Mouse (Mus musculus): ENCODE results near the gene Abi2. TPM values are rescaled to one million over a fixed set of nuclear protein-coding genes. Genes with fewer than 3 reads are reported as not detected.

Gene Abi2
- total RNA-seq, 2 experiments from 2014 or later: 1.3 to 3.5 TPM

DNA sequence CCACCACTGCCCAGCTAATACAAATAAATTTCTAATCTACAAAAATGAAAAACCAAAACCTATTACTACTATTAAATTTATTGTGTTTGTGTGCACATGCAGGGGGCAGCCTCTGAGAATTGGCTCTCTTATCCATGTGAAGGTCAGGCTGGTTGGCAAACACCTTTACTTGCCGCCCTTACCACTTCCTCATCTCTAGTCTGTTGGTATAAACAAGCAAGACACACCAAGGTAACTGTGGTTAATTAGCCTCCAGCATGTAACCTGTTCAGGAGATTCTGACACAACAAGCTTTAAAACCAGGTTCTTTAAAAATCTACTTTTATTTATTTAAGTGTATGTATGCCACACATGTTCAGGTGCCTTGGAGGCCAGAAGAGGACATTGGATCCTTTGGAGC is 73.5 kb downstream of the Abi2 start:
- no peak for ATAC-seq (replicated peaks; ENCODE audit: low FRiP score, poor library complexity, severe bottlenecking)

DNA sequence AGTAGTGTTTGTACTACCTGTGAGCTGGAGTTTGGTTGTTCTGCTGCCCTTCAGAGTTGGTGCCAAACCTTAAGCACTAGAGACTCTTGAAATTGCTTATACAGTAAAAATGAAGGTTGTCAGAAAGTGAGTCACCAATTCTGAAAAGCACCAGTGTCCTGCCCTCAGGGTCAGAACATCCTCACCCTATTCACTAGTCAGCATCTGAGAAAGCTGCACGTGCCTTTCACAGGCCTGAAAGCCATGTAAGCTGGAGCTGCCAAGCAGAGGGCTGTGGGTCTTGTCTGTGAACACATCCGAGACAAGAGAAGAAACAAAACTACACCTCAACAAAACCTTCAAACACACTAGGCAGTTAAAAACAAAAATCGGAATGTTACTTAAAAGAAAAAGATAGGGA is 76.2 kb downstream of the Abi2 start:
- ATAC-seq (replicated peaks; ENCODE audit: low FRiP score, poor library complexity, severe bottlenecking): no peak

DNA sequence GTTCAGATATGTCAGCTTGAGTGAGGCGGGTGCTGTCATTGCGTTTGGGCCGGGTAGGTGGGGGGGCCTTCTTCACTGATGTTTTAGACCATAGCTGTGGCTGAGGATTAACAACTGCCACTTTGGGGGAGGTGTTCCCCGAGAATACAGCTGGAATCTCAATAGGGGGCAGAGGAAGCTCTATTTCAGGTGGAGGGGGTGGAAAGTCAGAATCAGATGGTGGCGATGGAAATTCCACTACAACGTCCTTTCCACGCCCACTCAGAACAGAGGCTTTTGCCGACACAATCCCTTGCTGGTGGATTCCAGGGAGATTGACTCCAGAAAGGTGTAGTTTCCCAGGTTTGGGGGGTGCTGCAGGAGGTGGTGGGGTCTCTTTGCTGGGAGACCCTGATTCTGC is 79.2 kb downstream of the Abi2 start:
- no peak for ATAC-seq (replicated peaks; ENCODE audit: low FRiP score, poor library complexity, severe bottlenecking)

DNA sequence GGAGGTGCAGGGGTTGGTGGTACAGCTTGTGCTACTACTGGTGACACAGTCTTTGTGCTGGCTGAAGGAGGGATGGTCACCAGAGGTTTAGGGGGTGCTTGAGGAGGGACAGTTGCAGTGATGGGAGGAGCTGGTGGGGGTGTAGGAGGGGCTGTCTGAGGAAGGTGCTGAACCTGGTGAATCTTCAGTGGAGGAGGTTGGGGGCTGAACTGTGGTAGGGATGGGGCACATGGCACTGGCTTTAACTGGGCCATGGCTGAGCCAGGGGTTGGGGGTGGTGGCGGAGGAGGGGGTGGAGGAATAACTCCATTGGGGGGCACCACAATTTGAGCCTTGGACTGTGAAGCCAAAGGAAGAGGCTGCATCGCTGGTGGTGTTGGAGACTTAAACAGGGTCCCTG is 80.2 kb downstream of the Abi2 start:
- ATAC-seq (replicated peaks; ENCODE audit: low FRiP score, poor library complexity, severe bottlenecking): no peak

DNA sequence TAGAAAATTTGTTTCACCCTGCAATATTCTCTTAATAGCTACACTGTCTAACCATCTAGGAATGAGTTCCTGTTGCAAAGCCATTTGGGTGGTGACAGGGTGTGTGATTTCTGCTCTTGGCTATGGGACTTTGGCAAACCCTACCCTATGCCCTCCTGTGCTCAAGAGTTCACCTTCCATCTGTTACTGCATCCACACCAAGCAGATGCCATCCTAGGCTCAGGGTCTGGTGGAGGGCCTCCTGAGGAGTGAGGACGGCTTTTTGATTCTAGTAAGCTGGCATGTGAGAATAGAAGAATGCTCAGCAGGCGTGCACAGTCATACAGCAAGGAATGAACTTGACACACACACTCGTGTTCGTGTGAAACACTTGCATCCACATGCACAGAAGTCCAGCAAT is 81.1 kb downstream of the Abi2 start:
- no peak for ATAC-seq (replicated peaks; ENCODE audit: low FRiP score, poor library complexity, severe bottlenecking)

DNA sequence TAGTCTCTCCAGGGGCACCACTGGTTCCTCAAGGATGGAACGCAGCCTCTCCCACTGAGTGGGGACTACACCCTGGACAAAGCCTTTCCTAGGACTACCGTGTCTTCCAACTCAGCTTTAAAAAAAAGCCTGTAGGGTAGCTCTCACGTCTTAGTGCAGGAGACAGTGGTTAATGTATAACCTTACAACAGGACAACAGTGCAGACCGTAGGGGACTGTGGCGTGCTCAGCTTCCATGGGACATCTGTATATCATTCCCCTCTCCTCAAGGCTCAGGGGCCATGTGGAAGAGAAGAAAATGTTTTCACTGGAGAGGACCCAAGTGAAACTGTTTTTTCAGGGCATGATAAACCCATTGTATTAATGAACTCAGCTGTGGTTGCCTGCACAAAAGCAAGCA is 83.0 kb downstream of the Abi2 start:
- no peak for ATAC-seq (replicated peaks; ENCODE audit: low FRiP score, poor library complexity, severe bottlenecking)

DNA sequence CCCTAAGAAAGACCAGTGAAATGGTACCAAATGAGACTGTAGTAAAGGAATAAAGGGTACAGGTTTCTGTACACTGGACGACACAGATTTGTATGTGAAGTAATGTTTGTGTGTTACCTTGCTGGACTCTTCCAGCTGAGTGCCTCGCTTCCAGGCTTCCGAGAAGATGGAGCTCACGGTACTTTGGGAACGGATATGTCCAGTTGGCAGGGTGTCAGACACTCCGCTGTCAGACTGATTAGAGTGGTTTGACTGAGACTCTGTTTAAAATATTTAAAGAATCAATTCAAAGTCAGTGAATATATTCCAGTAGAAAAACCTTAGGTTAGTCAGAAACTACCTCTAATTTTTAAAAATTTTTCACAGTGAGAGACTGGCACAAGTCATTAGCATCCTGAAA is 84.0 kb downstream of the Abi2 start:
- ATAC-seq (replicated peaks; ENCODE audit: low FRiP score, poor library complexity, severe bottlenecking): no peak

DNA sequence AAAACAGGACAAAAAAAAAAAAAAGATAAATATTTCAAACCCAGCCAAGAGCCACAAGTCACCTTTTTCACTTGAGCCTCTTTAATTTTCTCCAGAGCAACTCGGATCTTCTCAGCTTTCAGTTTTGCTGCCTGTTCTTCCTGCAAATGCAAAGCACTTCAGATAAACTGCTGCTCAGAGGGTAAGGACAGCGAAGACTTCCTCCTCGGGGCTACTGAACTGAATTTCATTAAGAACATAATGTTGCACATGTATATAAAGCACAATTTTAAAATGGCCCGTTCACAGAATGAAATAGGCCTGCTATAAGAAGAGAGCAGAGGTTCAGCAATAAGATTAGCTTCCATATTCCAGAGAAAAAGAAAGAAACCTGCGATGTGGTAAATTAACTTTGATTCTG is 94.0 kb downstream of the Abi2 start:
- no peak for ATAC-seq (replicated peaks; ENCODE audit: low FRiP score, poor library complexity, severe bottlenecking)

DNA sequence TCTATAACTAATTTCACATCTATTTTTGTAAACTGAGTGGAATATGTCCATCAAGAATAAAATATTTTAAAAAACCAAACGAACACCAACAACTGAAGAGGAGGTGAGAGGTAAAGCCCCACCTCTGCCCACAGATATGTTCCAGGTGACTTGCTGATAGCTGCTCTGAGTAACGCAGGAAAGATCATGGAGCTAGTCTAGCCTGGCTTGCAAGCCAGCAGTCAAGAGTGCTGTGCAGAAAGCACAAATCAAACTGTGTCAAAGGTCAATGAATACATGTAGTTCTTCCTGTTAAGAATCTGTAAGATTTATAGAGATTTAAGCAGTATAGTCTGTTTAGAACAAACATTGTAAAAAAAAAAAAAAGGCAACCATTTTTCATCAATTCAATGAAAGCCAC is 101.2 kb downstream of the Abi2 start:
- no peak for ATAC-seq (replicated peaks; ENCODE audit: low FRiP score, poor library complexity, severe bottlenecking)

DNA sequence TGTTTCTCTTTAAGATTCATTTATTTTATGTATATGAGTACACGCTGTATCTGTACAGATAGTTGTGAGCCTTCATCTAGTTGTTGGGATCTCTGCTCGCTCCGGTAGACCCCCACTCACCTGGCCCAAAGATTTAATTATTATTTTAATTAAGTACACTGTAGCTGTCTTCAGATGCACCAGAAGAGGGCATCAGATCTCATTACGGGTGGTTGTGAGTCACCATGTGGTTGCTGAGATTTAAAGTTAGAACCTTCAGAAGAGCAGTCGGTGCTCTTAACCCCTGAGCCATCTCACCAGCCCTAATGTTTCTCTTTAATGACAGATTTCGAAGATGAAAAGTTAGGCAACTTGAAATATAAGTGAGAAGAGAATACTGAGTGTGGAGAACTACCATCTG is 120.7 kb downstream of the Abi2 start:
- no peak for ATAC-seq (replicated peaks; ENCODE audit: low FRiP score, poor library complexity, severe bottlenecking)

DNA sequence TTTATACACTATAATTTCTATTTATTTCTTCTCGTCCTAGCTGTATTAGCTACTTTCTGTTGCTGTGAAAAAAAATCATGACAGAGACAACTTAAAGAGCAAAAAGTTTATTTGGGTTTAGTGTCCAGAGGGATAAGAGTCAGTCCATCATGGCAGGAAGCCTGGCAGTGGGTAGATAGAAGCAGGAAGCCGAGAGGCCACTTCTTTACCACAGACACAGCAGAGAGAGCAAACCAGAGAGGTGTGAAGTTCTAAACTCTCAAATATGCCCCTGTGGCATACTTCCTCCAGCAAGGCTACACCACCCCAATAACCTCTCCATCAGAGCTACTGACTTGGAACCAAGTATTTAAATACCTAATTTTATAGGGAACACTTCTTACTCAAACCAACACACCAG is 121.2 kb downstream of the Abi2 start:
- ATAC-seq (replicated peaks; ENCODE audit: low FRiP score, poor library complexity, severe bottlenecking): no peak

Other genes starting within 250 kb of the Abi2 start
- gene Nbeal1, start 229.0 kb upstream of the Abi2 start, total RNA-seq (2015; ENCODE audit: low replicate concordance): 1.9 and 2.9 TPM in 2 replicates
- gene Nbeal1, start 229.0 kb upstream of the Abi2 start, total RNA-seq (2017; ENCODE audit: low replicate concordance): 2.8 and 4.3 TPM in 2 replicates
- gene Cyp20a1, start 66.3 kb upstream of the Abi2 start, total RNA-seq (2015; ENCODE audit: low replicate concordance): 1.5 and 6.1 TPM in 2 replicates
- gene Cyp20a1, start 66.3 kb upstream of the Abi2 start, total RNA-seq (2017; ENCODE audit: low replicate concordance): 5.4 and 5.5 TPM in 2 replicates
- gene Raph1, start 157.5 kb downstream of the Abi2 start, total RNA-seq (2015; ENCODE audit: low replicate concordance): 9.4 and 16.7 TPM in 2 replicates
- 1.3 and 2.6 TPM in 2 replicates for gene Raph1, start 157.5 kb downstream of the Abi2 start, total RNA-seq (2017; ENCODE audit: low replicate concordance)